Mouse (Mus musculus) olfactory bulb, adult 2 months (tissue): Measurements from ENCODE around the gene Ces1c. TPM values are rescaled to one million over a fixed set of nuclear protein-coding genes. Genes with fewer than 3 reads are reported as not detected.

Experiments used
- H3K27ac ChIP-seq: fragments of 200-500 bp; 2 replicates; pipeline ENCODE4 v1.5.1; 2012; ENCODE audit warnings: low read depth, low read length; ENCODE audit not compliant: insufficient read depth
- H3K4me1 ChIP-seq: fragments of 200-500 bp; 2 replicates; pipeline ENCODE4 v1.6.1; 2012; ENCODE audit warnings: low read length; ENCODE audit not compliant: control insufficient read depth, insufficient read depth
- H3K4me3 ChIP-seq: fragments of 200-500 bp; 2 replicates; pipeline ENCODE4 v1.5.1; 2012; ENCODE audit warnings: mild to moderate bottlenecking, low read depth, low read length, moderate library complexity; ENCODE audit not compliant: insufficient read depth
- CTCF ChIP-seq: fragments of 200-500 bp; IDR thresholded peaks from 2 replicates; pipeline ENCODE4 v1.5.1; 2012; ENCODE audit warnings: low read depth, mild to moderate bottlenecking, low read length, moderate library complexity; ENCODE audit not compliant: insufficient read depth
- POLR2A ChIP-seq: fragments of 200-500 bp; IDR thresholded peaks from 2 replicates; pipeline ENCODE4 v1.6.1; 2012; ENCODE audit warnings: mild to moderate bottlenecking, low read depth, low read length, moderate library complexity; ENCODE audit not compliant: insufficient read depth
- WGBS: fragments of 180-500 bp; shearing (Covaris S2); methylation state at CpG from one replicate; pipeline ENCODE4 v1.1.7; 2018; 5-methylcytosine and 5-hydroxymethylcytosine counted together
- polyA plus RNA-seq: library from polyadenylated mRNA; stranded (reverse); fragments of >200 nt; gene quantifications from 2 replicates; pipeline ENCODE4 v1.2.4, GENCODE M21; 2012; ENCODE audit warnings: low replicate concordance; ENCODE audit not compliant: missing spikeins, insufficient read depth, insufficient read length

Gene Ces1c
- not detected in 2 replicates for polyA plus RNA-seq

GRCm38 (mm10) chr8:93131233-93131980, at the start of gene Ces1c:
Gene Ces1c, minus strand, starts transcription at chr8:93131283.
- Histone ChIP-seq H3K27ac (no peak within 1 kb of the TSS), H3K4me1 (no peaks in the 10 kb centered on the region), H3K4me3 (no peak within 1 kb of the TSS)
- 84% methylated on average over 3 of the region's 3 CpGs for WGBS
- no peak for TF ChIP-seq POLR2A
- no peak for TF ChIP-seq CTCF

- no peak for TF ChIP-seq CTCF
- no peak for TF ChIP-seq POLR2A
- no peak overlapping the region for H3K27ac ChIP-seq
- WGBS = 87% methylated on average over 4 of the region's 4 CpGs
- H3K4me3 ChIP-seq = no peak overlapping the region
- no peaks in the 10 kb centered on the region for H3K4me1 ChIP-seq
These were observed 49.6 kb upstream of the Ces1c start for GRCm38 (mm10) chr8:93180581-93181129.

GRCm38 (mm10) chr8:93176593-93176992, 45.5 kb upstream of the Ces1c start:
- Histone ChIP-seq H3K27ac (no peak overlapping the region), H3K4me3 (no peak overlapping the region), H3K4me1 (no peaks in the 10 kb centered on the region)
- 33% methylated on average over 1 of the region's 1 CpGs for WGBS
- TF ChIP-seq CTCF (no peak), POLR2A (no peak)

GRCm38 (mm10) chr8:93174554-93174953, 43.5 kb upstream of the Ces1c start:
- H3K4me3 ChIP-seq = no peak overlapping the region
- TF ChIP-seq CTCF (no peak), POLR2A (no peak)
- WGBS = 93% methylated on average over 2 of the region's 2 CpGs
- no peak overlapping the region for H3K27ac ChIP-seq
- H3K4me1 ChIP-seq = no peaks in the 10 kb centered on the region

- no peak for TF ChIP-seq CTCF
- WGBS = 38% methylated on average over 1 of the region's 1 CpGs
- Histone ChIP-seq H3K27ac (no peak overlapping the region), H3K4me1 (no peaks in the 10 kb centered on the region), H3K4me3 (no peak overlapping the region)
These were observed 40.9 kb upstream of the Ces1c start for GRCm38 (mm10) chr8:93171846-93172590.

- TF ChIP-seq POLR2A (no peak), CTCF (no peak)
- H3K4me3 ChIP-seq = no peak overlapping the region
- no peak overlapping the region for H3K27ac ChIP-seq
- H3K4me1 ChIP-seq = no peaks in the 10 kb centered on the region
- 90% methylated on average over 1 of the region's 1 CpGs for WGBS
These were observed 32.3 kb upstream of the Ces1c start for GRCm38 (mm10) chr8:93163363-93163762.

GRCm38 (mm10) chr8:93151401-93151800, 20.3 kb upstream of the Ces1c start:
- no peak overlapping the region for H3K4me3 ChIP-seq
- 95% methylated on average over 1 of the region's 1 CpGs for WGBS
- no peaks in the 10 kb centered on the region for H3K4me1 ChIP-seq
- no peak overlapping the region for H3K27ac ChIP-seq
- TF ChIP-seq POLR2A (no peak), CTCF (no peak)

- Histone ChIP-seq H3K27ac (no peak overlapping the region), H3K4me3 (no peak overlapping the region), H3K4me1 (no peaks in the 10 kb centered on the region)
- TF ChIP-seq POLR2A = no peak
- no peak for TF ChIP-seq CTCF
These were observed 16.2 kb upstream of the Ces1c start for GRCm38 (mm10) chr8:93147331-93147730.

GRCm38 (mm10) chr8:93140696-93141095, 9.6 kb upstream of the Ces1c start:
- WGBS = 68% methylated on average over 1 of the region's 1 CpGs
- Histone ChIP-seq H3K4me3 (no peak overlapping the region), H3K4me1 (no peaks in the 10 kb centered on the region), H3K27ac (no peak overlapping the region)
- TF ChIP-seq CTCF = no peak
- no peak for TF ChIP-seq POLR2A
